Mouse (Mus musculus) bone marrow, adult 2 months (tissue): ENCODE results near the gene Sf3a3.

Source experiments
- CTCF ChIP-seq: fragments of 200-500 bp; IDR thresholded peaks from 2 replicates; pipeline ENCODE4 v1.5.1; 2011; ENCODE audit warnings: low read length, control low read depth; ENCODE audit not compliant: control insufficient read depth, insufficient read depth
- POLR2A ChIP-seq: fragments of 200-500 bp; IDR thresholded peaks from 2 replicates; pipeline ENCODE4 v1.6.1; 2011; ENCODE audit warnings: low read depth, mild to moderate bottlenecking, control low read depth, low read length, borderline replicate concordance; ENCODE audit not compliant: control insufficient read depth

- TF ChIP-seq CTCF (no peak), POLR2A (no peak)
Measured at GRCm38 (mm10) chr4:124683474-124683873, 31.1 kb upstream of the Sf3a3 start.
